Mouse (Mus musculus) skeletal muscle tissue, adult 2 months (tissue): ENCODE results near the gene Fam229a.
"Not testable (repeated sequence)": the region's sequence is repeated elsewhere in the genome, so short reads cannot be mapped to it uniquely, and the experiment has no call there.

Source experiments
- DNase-seq: peaks from one replicate; pipeline ENCODE4 v3.0.0-alpha.2; 2012; ENCODE audit warnings: low read depth, low spot score

Gene Fam229a

GRCm38 (mm10) chr4:129490972-129491880 is at the start of gene Fam229a, which contains the start of gene Tssk3:
Fam229a (plus strand) TSS chr4:129491190.
Tssk3 (minus strand) TSS chr4:129491022.
- no peak for DNase-seq

- DNase-seq = no peak
These were observed 43.6 kb upstream of the Fam229a start for GRCm38 (mm10) chr4:129447360-129447759.

DNA sequence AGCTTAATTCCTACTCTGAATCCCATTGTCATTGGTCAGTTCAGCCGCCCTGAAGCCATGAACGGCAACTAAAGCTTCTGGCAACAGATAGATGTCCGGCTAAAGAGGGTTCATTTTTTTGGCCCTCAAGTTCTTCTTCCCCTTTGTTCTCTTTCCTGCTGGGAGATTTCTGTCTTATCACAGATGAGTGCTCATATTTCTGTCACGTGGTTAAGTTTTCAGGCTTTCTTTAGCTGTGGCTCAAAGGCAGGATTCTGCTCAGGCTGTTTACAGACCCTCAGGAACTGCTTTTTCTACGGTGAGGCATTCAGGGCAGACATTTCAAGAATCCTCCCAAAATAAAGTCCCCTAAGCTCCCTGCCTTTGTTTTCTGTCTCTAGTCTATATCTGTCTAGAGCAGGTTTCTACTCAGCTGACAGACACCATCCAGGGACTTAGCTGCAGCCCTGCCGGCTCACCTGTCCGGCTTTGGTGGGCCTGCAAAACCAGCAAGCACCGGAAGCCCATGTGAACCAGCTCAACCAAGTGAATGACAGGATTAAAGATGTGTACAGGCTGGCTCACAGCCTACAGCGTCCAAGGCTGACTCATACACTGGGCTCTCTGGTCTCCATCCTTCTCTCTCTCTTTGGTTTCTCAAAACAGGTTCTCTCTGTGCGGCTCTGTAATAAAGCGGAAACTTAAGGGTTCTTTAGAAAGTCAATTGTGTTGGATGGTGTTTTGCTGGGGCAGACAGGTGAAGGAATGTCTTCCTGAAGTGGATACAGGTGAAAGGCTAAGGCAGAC is 43.0 kb upstream of the Fam229a start:
- no peak for DNase-seq

- no peak for DNase-seq
These were observed 42.3 kb upstream of the Fam229a start for GRCm38 (mm10) chr4:129448713-129449112.

DNA sequence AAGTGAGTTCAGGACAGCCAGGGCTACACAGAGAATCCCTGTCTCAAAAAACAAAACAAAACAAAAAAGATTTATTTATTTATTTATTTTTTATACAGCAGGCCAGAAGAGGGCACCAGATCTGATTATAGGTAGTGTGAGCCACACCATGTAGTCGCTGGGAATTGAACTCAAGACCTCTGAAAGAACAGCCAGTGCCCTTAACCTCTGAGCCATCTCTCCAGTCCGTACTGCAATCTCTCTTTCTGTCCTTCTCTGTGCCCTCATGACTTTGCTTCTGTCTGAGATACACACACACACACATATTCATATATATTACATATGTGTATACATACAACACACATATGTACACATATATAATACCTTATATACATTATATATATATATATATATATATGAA is 40.1 kb upstream of the Fam229a start:
- DNase-seq = no peak

DNA sequence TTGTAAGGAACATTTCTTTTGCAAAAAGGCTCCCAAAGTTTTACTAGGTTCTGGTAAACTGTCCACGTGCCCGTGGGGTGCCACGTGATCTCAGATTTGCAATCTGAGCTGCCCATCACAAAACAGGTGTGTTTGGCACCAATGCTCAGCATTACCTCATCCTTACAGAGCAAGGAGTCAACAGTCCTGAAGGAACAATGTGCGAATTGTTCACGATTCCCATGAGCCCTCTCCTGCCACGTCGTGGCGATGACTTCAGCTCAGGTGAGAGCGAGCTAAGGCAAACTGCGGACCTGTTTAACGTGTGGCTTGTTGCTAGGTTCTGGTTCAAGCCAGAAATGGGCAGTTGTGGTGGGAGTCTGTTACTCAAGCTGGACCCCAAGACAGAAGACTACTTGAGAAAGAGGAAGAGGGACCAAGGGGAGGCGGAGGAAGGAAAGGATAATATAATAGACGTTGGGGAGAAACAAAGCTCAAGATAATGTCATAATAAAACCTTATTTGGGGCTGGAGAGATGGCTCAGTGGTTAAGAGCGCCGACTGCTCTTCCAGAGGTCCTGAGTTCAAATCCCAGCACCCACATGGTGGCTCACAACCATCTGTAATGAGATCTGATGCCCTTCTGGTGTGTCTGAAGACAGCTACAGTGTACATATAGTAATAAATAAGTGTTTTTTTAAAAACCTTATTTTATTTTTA is 39.4 kb upstream of the Fam229a start:
- DNase-seq = no peak

DNA sequence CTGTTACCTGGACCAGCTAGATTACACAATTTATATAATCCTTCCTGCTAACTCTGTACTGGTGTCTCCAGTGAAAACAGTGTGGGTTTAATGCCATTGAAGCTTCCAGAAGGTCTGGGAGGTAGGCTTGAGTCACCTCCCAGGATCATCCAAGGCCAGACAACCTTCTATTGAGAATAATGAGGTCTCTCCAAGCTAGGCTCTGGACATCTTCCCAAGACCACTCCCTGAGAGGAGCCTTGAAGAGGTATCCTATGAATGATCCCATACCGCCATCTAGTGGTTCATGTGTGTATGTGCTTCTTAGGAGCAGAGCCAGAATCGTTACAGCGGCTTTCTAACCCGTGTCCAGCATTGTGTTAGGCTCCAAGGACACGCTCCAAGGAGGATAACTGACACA is 35.7 kb upstream of the Fam229a start:
- peak; percentile 80 for DNase-seq

DNA sequence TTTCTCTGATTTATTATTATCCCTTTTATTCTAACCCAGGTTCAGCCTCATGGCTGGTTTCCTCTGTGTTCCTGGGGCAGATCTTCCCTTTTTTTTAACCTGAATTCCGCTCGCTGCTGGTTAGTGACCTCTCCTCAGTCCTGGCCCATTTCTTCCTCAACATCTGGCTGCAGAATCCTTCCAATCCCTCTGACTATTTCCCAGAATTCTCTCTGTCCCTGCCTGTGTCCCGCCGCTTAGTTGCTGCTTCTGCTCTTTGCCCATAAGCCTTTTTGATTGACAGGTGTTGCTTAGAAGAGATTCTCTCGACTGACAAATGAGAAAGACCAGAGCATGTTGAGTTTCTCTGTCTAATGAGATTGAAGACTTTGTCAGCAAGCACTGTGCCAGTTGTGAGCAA is 34.9 kb upstream of the Fam229a start:
- DNase-seq = no peak

GRCm38 (mm10) chr4:129457311-129457710 is 33.7 kb upstream of the Fam229a start:
- DNase-seq = not testable (repeated sequence)

GRCm38 (mm10) chr4:129459726-129460125 is 31.3 kb upstream of the Fam229a start:
- DNase-seq = no peak

DNA sequence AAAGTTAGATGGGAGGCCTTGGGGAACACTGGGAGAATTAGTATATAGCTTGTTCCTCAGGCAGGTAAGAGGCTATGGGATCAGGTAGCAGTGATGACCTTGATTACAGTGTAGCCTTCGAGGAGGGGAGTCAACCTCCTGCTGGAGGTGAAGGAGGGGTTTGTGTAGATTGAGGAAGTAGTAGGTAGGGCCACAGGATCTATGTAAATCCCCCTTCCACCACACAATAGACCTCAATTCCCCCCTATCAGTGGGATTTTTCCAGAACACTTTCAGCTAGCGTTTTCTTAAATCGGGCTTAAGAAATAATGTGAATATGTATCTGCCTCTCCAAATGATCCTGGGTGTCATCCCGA is 30.2 kb upstream of the Fam229a start:
- DNase-seq = no peak

GRCm38 (mm10) chr4:129461183-129461960 is 29.6 kb upstream of the Fam229a start, which contains the start of gene Bsdc1:
Bsdc1 (plus strand) TSS chr4:129461581.
- peak; percentile 100 for DNase-seq

- no peak for DNase-seq
These were observed 28.9 kb upstream of the Fam229a start for GRCm38 (mm10) chr4:129462118-129462517.

GRCm38 (mm10) chr4:129463097-129464059 is 27.6 kb upstream of the Fam229a start:
- DNase-seq = peak; percentile 18

GRCm38 (mm10) chr4:129464286-129464815 is 26.6 kb upstream of the Fam229a start:
- DNase-seq = no peak

DNA sequence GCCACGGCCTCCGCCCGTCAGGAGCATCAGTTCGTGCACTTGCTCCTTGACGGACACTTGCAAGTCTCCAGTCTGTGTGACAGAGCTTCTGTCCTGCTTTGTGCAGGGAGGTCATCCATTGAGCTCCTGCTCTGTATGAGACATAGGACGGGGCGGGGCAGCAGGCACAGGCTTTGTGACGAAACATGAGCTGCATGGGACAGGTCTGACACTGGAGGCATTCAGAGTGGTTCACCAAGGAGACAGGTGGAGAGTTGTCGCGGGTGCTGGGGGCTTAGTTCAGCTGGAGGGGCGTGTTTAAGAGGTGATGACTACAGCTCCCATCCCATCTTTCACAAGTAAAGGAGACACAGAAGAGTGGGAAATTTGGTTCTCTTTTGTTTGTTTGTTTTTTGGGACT is 14.9 kb upstream of the Fam229a start:
- no peak for DNase-seq

DNA sequence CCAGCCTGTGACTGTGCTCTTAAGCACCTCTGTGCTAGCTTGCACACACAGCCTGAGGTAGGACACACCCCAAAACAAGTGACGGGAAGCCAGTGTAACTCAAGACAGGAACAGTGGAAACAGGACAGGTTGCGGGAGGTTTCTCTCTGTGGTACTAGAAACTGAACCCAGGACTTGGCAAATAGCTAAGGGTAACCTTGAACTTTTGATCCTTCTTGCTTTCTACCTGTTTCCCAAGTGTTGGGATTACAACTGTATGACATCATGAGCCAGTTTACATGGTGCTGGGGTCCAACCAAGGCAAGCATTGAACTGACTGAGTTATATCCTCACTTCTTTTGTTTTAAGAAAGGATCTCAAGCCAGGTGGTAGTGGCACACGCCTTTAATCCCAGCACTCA is 11.1 kb upstream of the Fam229a start:
- no peak for DNase-seq

DNA sequence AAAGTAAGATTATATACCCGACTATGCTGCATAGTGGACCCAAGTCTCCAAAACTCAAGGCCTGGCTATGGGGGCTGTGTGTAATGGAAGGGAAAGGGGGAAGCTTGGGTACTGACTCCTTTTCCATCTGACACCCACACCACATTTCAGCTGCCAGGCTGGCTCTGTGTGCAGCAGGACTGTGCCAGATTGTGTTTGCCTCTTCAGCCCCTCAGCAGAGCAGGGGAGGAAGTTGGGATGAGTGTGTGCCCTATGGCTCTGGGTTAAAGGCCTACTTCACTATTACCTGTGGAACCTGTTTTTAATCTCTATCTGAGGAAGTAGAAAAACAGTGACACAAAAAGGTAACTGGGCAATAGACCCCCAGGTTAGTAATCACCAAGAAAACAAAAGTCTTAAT is 9.9 kb upstream of the Fam229a start:
- DNase-seq = no peak

DNA sequence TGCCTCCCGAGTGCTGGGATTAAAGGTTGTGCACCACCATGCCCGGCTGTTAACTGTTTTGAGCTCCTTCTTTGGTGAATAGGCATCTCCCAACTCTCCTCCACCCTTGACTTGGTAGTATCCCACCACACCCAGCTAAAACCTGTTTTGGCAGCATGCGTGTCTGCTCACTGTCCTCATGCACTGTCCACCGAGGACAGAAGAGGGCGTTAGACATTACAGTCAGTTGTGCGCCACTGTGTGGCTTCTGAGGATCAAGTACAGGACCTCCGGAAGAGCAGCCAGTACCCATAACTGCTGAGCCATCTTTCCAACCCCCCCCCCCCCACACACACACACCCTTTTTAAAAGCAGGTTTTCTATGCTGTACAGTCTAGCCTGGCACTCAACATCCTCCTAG is 3.7 kb downstream of the Fam229a start:
- no peak for DNase-seq
